Mouse (Mus musculus): Measurements from ENCODE around the gene Tbc1d1. TPM values are rescaled to one million over a fixed set of nuclear protein-coding genes. Genes with fewer than 3 reads are reported as not detected.

The Tbc1d1 gene
- polyA plus RNA-seq, 1 experiment from 2014 or later = 32.4 TPM

DNA sequence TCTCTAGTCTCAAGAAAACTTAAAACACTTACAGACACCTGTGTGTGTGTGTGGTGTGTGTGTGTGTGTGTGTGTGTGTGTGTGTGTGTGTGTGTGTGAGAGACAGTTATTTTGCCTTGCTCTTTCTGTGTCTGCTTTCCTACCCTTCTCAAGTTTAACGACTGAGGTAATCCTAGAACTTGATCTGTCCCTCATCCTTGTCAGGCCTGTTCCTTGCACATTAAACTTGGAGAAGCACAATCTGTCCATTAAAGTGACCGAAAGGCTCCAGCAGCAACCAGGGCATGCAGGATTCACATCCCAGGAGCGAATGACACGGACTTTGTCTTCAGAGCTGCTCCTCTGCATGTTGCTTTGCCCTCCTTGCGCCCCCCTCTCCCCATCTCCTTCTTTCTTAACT, 6.5 kb downstream of the Tbc1d1 start:
- Histone ChIP-seq H3K4me3 (no peak overlapping the region), H3K9ac (no peak overlapping the region), H3K27me3 (peaks cover 50% of the 10 kb centered on the region), H3K27ac (no peak overlapping the region), H3K36me3 (no peaks in the 10 kb centered on the region), H3K4me2 (replicated peaks) (no peak overlapping the region), H3K9me3 (no peaks in the 10 kb centered on the region), H3K4me1 (peaks cover 8% of the 10 kb centered on the region; the same call in 1 of the 2 replicates)
- WGBS = 70% methylated on average over 5 of the region's 5 CpGs
- no peak for ATAC-seq (ENCODE audit: insufficient number of reproducible peaks, insufficient read depth, low FRiP score, low TSS enrichment)

DNA sequence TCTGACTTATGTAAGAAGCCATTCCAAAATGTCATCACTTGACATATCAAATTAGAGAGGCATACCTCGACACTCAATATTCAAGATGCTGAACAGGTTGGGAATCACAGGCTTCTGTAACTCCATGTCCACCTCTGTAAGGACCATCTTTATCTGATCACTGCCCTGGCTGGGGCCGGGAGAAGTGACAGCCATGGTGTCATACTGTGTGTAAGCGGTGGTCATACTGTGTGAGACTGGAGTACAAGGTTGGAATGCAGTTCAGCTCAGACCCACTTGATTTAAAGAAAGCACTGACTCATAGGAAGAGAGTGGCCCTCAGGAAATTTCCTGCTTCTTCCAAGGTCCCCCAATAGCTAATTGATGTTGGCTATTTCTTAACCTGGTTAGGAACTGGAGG, 8.3 kb downstream of the Tbc1d1 start:
- H3K4me2 ChIP-seq (replicated peaks) = no peak overlapping the region
- no peak overlapping the region for H3K4me3 ChIP-seq
- peaks cover 33% of the 10 kb centered on the region for H3K27me3 ChIP-seq
- ATAC-seq (ENCODE audit: insufficient number of reproducible peaks, insufficient read depth, low FRiP score, low TSS enrichment) = no peak
- 89% methylated on average over 3 of the region's 3 CpGs for WGBS
- H3K9ac ChIP-seq = no peak overlapping the region
- H3K27ac ChIP-seq = no peak overlapping the region
- H3K36me3 ChIP-seq = no peaks in the 10 kb centered on the region
- H3K4me1 ChIP-seq = peaks cover 4% of the 10 kb centered on the region; the same call in 1 of the 2 replicates
- H3K9me3 ChIP-seq = no peaks in the 10 kb centered on the region

DNA sequence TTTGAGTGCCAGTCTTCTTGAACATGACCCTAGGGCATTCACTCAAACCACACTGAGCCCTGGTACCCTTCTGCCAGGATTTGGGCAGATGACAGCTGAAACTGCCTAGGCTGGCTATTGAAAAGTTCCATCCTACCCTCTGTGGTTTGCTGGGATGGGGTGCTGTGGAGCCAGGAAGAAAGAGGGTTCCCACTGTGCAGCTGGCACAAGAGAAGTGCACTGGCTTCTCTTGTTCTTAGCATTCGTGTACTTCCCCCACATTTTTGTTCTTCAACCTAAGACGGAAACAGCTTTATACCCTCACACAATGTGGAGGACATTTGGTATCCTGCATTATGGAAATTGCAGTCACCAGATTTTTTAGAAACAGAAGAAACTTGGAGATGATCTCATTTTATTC, 9.7 kb downstream of the Tbc1d1 start:
- Histone ChIP-seq H3K4me1 (no peaks in the 10 kb centered on the region), H3K9ac (no peak overlapping the region), H3K27ac (no peak overlapping the region), H3K9me3 (no peaks in the 10 kb centered on the region), H3K4me2 (replicated peaks) (no peak overlapping the region), H3K36me3 (no peaks in the 10 kb centered on the region), H3K4me3 (no peak overlapping the region), H3K27me3 (peaks cover 19% of the 10 kb centered on the region)
- 69% methylated on average over 2 of the region's 2 CpGs for WGBS
- no peak for ATAC-seq (ENCODE audit: insufficient number of reproducible peaks, insufficient read depth, low FRiP score, low TSS enrichment)

DNA sequence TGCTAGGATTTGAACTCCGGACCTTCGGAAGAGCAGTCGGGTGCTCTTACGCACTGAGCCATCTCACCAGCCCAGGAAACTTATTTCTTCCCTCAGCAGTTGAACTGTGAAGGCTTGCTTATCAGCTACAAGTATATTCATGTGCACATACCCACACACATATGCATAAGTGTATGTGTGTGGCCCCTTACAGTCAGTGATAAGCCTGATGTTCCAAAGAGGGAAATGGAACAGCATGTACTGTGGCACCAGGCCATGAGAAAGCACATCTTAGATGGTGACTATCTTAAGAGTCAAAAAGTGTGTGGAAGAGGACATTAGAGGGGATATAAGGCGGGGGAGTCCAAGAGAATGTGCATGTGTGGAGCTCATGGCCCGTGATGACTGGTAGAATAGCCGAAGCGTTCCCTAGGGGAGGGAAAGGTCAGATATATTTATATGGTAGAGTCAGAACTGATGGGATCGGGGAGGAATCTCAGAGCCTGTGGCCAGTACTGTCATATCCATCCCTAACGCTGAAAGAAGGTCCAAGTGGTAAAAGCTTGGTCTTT, 13.0 kb downstream of the Tbc1d1 start:
- Histone ChIP-seq H3K4me2 (replicated peaks) (no peak overlapping the region), H3K27ac (no peak overlapping the region), H3K9ac (no peak overlapping the region), H3K36me3 (no peaks in the 10 kb centered on the region), H3K4me3 (no peak overlapping the region), H3K27me3 (no peaks in the 10 kb centered on the region), H3K9me3 (no peaks in the 10 kb centered on the region), H3K4me1 (no peaks in the 10 kb centered on the region)
- ATAC-seq (ENCODE audit: insufficient number of reproducible peaks, insufficient read depth, low FRiP score, low TSS enrichment) = no peak
- 91% methylated on average over 10 of the region's 10 CpGs for WGBS

- H3K27me3 ChIP-seq = no peaks in the 10 kb centered on the region
- no peaks in the 10 kb centered on the region for H3K4me1 ChIP-seq
- 76% methylated on average over 3 of the region's 3 CpGs for WGBS
- no peaks in the 10 kb centered on the region for H3K9me3 ChIP-seq
- H3K4me2 ChIP-seq (replicated peaks) = no peak overlapping the region
- H3K4me3 ChIP-seq = no peak overlapping the region
- H3K9ac ChIP-seq = no peak overlapping the region
- no peaks in the 10 kb centered on the region for H3K36me3 ChIP-seq
- ATAC-seq (ENCODE audit: insufficient number of reproducible peaks, insufficient read depth, low FRiP score, low TSS enrichment) = no peak
- no peak overlapping the region for H3K27ac ChIP-seq
Observed at GRCm38 (mm10) chr5:64172884-64173283, 16.8 kb downstream of the Tbc1d1 start.

DNA sequence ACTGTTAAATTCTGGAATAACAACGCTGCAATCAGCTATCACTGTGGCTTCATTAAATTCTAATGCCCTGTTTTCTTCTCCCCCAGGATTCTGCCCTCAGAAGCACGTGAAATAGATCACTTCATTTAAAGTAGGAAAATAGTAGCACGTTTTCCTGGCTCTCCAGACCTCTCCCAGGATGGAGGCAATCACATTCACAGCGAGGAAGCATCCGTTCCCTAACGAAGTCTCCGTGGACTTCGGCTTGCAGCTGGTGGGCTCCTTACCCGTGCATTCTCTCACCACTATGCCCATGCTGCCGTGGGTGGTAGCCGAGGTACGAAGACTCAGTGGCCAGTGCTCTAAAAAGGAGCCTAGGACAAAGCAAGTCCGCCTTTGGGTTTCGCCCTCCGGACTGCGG, 17.2 kb downstream of the Tbc1d1 start:
- WGBS = 81% methylated on average over 16 of the region's 16 CpGs
- no peaks in the 10 kb centered on the region for H3K9me3 ChIP-seq
- no peak overlapping the region for H3K4me2 ChIP-seq (replicated peaks)
- no peak overlapping the region for H3K4me3 ChIP-seq
- H3K4me1 ChIP-seq = no peaks in the 10 kb centered on the region
- no peak for ATAC-seq (ENCODE audit: insufficient number of reproducible peaks, insufficient read depth, low FRiP score, low TSS enrichment)
- no peak overlapping the region for H3K9ac ChIP-seq
- no peaks in the 10 kb centered on the region for H3K27me3 ChIP-seq
- H3K27ac ChIP-seq = no peak overlapping the region
- no peaks in the 10 kb centered on the region for H3K36me3 ChIP-seq

- no peak for ATAC-seq (ENCODE audit: insufficient number of reproducible peaks, insufficient read depth, low FRiP score, low TSS enrichment)
- Histone ChIP-seq H3K36me3 (no peaks in the 10 kb centered on the region), H3K27me3 (no peaks in the 10 kb centered on the region), H3K4me2 (replicated peaks) (no peak overlapping the region), H3K4me1 (no peaks in the 10 kb centered on the region), H3K27ac (no peak overlapping the region), H3K4me3 (no peak overlapping the region), H3K9me3 (no peaks in the 10 kb centered on the region), H3K9ac (no peak overlapping the region)
- WGBS = 59% methylated on average over 5 of the region's 5 CpGs
Observed at GRCm38 (mm10) chr5:64174429-64174935, 18.4 kb downstream of the Tbc1d1 start.

DNA sequence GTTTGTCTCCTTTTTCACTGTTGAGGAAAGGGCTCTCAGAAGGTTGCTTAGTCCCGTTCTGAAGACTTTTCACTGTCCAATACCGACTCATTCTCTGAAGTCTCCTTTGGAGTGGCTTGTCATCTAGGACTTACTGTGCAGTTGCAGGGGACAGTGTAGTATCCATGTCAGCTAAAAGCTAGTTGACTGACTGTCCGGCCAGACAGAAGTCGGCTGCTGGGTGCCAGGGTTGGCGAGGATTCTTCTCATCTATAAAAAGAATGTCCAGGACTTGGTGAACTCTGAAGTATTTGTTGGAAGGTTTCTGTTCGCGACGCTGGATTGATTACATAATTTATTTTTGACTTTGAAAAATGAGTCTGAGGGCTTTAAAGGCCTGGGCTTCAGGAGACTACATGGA, 24.4 kb downstream of the Tbc1d1 start:
- H3K27ac ChIP-seq = no peak overlapping the region
- H3K4me1 ChIP-seq = no peaks in the 10 kb centered on the region
- no peaks in the 10 kb centered on the region for H3K27me3 ChIP-seq
- no peak overlapping the region for H3K4me3 ChIP-seq
- H3K36me3 ChIP-seq = no peaks in the 10 kb centered on the region
- H3K4me2 ChIP-seq (replicated peaks) = no peak overlapping the region
- 86% methylated on average over 8 of the region's 8 CpGs for WGBS
- H3K9me3 ChIP-seq = no peaks in the 10 kb centered on the region
- H3K9ac ChIP-seq = no peak overlapping the region
- ATAC-seq (ENCODE audit: insufficient number of reproducible peaks, insufficient read depth, low FRiP score, low TSS enrichment) = no peak

DNA sequence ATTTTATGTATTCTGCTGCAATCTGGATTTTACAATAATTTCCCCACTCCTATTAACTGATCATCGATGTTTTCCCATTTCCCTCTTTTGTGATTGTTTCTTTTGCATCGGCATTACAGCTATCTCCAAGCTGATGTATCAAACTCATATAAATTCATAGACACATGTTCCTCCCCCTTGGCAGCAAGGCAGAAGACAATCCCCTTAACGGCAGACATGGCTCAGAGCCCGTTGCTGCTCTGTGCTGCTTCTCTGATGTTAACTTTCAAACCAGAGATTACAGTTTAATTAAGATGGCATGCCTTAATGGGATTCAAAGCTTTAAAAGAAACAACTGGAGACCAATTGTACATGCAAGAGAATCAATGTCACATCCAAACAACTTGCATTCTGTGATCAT, 27.6 kb downstream of the Tbc1d1 start:
- H3K9me3 ChIP-seq = no peaks in the 10 kb centered on the region
- no peak for ATAC-seq (ENCODE audit: insufficient number of reproducible peaks, insufficient read depth, low FRiP score, low TSS enrichment)
- H3K27me3 ChIP-seq = no peaks in the 10 kb centered on the region
- H3K27ac ChIP-seq = no peak overlapping the region
- H3K4me1 ChIP-seq = no peaks in the 10 kb centered on the region
- no peak overlapping the region for H3K9ac ChIP-seq
- no peak overlapping the region for H3K4me2 ChIP-seq (replicated peaks)
- WGBS = 71% methylated on average over 4 of the region's 4 CpGs
- no peaks in the 10 kb centered on the region for H3K36me3 ChIP-seq
- H3K4me3 ChIP-seq = no peak overlapping the region

DNA sequence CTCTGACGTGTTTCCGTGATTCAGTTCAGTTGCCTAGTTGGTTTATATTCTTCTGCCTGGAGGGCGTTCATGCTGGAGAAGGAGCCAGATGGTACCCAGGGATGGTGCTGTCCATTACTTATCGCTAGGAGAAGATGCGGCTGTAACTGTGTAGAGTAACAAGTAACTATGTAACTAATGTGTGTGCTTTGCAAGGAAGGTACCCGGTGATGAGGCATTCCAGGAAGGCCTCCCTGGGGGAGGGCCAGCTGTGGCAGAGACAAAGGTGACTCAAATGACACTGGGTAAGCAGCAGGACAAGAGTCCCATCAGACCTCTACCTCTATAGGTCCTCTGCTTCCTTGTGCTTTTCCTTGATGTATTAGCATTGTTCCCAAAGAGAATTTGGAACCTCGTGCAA, 29.2 kb downstream of the Tbc1d1 start:
- 65% methylated on average over 7 of the region's 7 CpGs for WGBS
- no peak for ATAC-seq (ENCODE audit: insufficient number of reproducible peaks, insufficient read depth, low FRiP score, low TSS enrichment)

DNA sequence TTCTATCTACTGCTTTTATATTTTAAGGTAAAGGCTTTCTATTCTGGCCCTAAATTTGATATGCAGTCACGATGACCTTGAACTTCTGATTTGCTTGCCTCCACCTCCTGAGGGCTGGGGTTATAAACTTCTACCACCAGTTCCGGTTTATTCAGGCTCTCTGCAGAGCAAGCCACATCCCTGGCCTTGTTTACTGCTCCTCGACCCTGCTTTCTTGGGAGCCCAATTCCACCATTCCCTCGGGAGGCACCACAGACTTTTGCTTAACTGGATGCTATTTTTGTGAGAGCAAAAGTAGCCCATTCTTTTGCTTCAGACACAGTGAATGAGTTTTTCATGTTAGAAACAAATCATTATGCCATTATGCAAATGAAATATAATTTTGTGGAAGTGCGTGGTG, 30.5 kb downstream of the Tbc1d1 start:
- H3K4me2 ChIP-seq (replicated peaks) = no peak overlapping the region
- 69% methylated on average over 5 of the region's 5 CpGs for WGBS
- no peak for ATAC-seq (ENCODE audit: insufficient number of reproducible peaks, insufficient read depth, low FRiP score, low TSS enrichment)

More for the DNA sequence above, 29.2 kb downstream of the Tbc1d1 start:
- Histone ChIP-seq H3K27ac (no peak overlapping the region), H3K4me2 (replicated peaks) (no peak overlapping the region), H3K27me3 (no peaks in the 10 kb centered on the region), H3K36me3 (no peaks in the 10 kb centered on the region), H3K9ac (no peak overlapping the region), H3K4me3 (no peak overlapping the region), H3K9me3 (no peaks in the 10 kb centered on the region), H3K4me1 (no peaks in the 10 kb centered on the region)

DNA sequence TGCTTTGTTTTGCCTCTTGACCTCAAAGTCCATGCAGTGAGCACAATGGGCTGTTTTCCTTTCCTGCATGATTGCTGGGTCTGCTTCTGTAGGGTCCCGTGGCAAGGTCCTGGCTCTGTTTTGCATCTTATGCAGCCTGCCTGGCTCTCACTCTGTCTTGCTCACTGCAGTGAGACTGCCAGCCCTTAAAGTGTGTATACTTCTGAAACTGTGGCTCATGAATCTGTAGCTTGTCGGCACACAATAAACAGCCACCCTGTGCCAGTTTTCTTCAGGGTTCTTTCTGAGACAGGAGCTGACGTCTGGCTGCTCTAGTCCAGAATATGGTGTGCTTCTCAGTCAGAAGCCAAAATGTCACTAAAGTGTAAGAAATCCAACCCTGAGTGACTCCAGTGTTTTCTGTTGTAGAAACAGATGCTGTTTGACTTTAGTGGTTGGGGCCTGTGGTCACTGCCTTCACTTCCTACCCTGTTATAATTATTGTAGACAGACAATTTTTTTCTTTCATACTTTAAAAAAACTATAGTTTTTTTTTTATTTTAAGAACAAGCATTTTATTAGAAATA, 32.1 kb downstream of the Tbc1d1 start:
- H3K27ac ChIP-seq = no peak overlapping the region
- no peak for ATAC-seq (ENCODE audit: insufficient number of reproducible peaks, insufficient read depth, low FRiP score, low TSS enrichment)
- no peak overlapping the region for H3K9ac ChIP-seq

More for the DNA sequence above, 30.5 kb downstream of the Tbc1d1 start:
- Histone ChIP-seq H3K27me3 (no peaks in the 10 kb centered on the region), H3K36me3 (no peaks in the 10 kb centered on the region), H3K9me3 (no peaks in the 10 kb centered on the region), H3K27ac (no peak overlapping the region), H3K9ac (no peak overlapping the region), H3K4me1 (no peaks in the 10 kb centered on the region), H3K4me3 (no peak overlapping the region)

More for the DNA sequence above, 32.1 kb downstream of the Tbc1d1 start:
- Histone ChIP-seq H3K36me3 (no peaks in the 10 kb centered on the region), H3K4me1 (no peaks in the 10 kb centered on the region), H3K4me2 (replicated peaks) (no peak overlapping the region), H3K9me3 (no peaks in the 10 kb centered on the region), H3K4me3 (no peak overlapping the region), H3K27me3 (no peaks in the 10 kb centered on the region)
- 47% methylated on average over 3 of the region's 3 CpGs for WGBS

All from embryonic facial prominence, embryonic 12.5 days (tissue).